Mouse (Mus musculus): ENCODE data around the gene Plekha8.

DNA sequence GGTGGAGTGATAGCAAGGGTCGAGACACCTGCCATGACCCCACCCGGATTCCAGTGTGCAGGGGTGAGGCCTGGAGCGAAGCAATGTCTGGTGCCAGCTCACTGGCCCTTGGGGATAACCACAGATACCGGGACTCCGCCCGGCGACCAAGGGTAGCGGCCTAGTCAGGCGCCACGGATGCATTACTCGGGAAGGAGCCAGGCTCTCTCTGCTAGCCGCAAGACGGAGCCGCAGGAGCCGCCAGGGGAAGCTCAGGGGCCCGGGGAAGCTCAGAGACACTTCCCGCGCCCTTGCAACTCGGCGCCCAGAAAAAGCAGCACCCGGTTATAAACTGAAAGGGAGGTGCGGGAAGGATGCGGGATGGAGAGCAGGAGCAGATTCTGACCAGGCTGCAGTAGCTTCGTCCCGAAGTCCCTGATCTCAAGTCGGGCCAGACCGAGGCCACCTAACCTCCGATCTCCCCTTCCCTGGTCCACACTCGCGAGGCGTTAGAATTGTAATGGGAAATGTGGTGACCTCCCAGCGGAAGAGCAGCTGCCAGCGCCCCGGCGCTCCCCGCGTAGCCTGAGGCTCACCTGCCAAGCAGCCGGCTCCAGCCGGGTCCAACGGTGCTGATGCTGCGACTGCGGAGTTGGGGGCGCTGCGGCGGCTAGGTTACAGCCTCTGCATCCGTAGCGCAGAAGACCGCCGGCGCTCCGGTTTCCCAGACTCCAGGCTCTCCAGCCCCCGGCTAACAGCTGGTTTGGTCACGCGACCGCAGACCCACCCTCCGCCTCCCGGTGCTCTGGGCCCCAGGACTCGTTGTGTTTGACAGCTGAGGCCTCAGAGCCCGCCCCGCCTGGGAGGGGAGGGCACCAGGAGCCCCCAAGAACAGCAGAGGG lies 29.0 kb upstream of the Plekha8 start, which contains the start of gene Scrn1:
- no peak for TF ChIP-seq CTCF (IDR thresholded peaks at IDR 0.05; ENCODE audit: extremely low read depth, insufficient read depth, insufficient read length, insufficient replicate concordance)
- TF ChIP-seq POLR2A (IDR thresholded peaks at IDR 0.05; ENCODE audit: low read depth, low read length), result no peak

Data from spleen, adult 2 months (tissue).